Mouse (Mus musculus) heart, embryonic 16.5 days (tissue): ENCODE data around the gene Adat1. TPM values are rescaled to one million over a fixed set of nuclear protein-coding genes. Genes with fewer than 3 reads are reported as not detected.

ENCODE experiments used
- ATAC-seq: fragments of 200-750 bp; cut with Nextera tagmentation; replicated peaks from 2 replicates; pipeline ENCODE4 v1.8.0; 2017; ENCODE audit warnings: moderate number of reproducible peaks; ENCODE audit not compliant: insufficient read depth, low FRiP score; ENCODE audit errors: extremely low read depth
- H3K27ac ChIP-seq: fragments of 300-500 bp; sonication (generic); 2 replicates; pipeline ENCODE4 v1.5.1; 2014; ENCODE audit warnings: mild to moderate bottlenecking, low read length, control low read depth, moderate library complexity
- H3K27me3 ChIP-seq: fragments of 300-500 bp; sonication (generic); 2 replicates; pipeline ENCODE4 v1.6.1; 2014; ENCODE audit warnings: low read length, mixed read lengths; ENCODE audit not compliant: control insufficient read depth, insufficient read depth
- H3K36me3 ChIP-seq: fragments of 300-500 bp; sonication (generic); 2 replicates; pipeline ENCODE4 v1.6.1; 2014; ENCODE audit not compliant: control insufficient read depth, insufficient read depth
- H3K4me1 ChIP-seq: fragments of 300-500 bp; sonication (generic); 2 replicates; pipeline ENCODE4 v1.6.1; 2014; ENCODE audit warnings: low read length, mixed read lengths; ENCODE audit not compliant: control insufficient read depth, insufficient read depth
- H3K4me2 ChIP-seq: fragments of 300-500 bp; sonication (generic); 2 replicates; pipeline ENCODE4 v1.6.1; 2014; ENCODE audit warnings: low read depth, mild to moderate bottlenecking, control low read depth, low read length
- H3K4me3 ChIP-seq: fragments of 300-500 bp; sonication (generic); 2 replicates; pipeline ENCODE4 v1.5.1; 2014; ENCODE audit warnings: mild to moderate bottlenecking, control low read depth, low read length
- H3K9ac ChIP-seq: fragments of 300-500 bp; sonication (generic); 2 replicates; pipeline ENCODE4 v1.6.1; 2014; ENCODE audit warnings: low read length, control low read depth
- H3K9me3 ChIP-seq: fragments of 300-500 bp; sonication (generic); replicated peaks from 2 replicates; pipeline ENCODE4 v1.6.1; 2016; ENCODE audit warnings: low read length; ENCODE audit not compliant: control insufficient read depth
- WGBS: fragments of 180-500 bp; shearing (Covaris S2); extraction: QIAGEN DNeasy Blood & Tissue Kit; methylation state at CpG from one replicate; pipeline ENCODE4 v1.1.7; 2014; 5-methylcytosine and 5-hydroxymethylcytosine counted together
- polyA plus RNA-seq: library from polyadenylated mRNA; unstranded; fragments of >200 nt; fragmentation: Nextera tagmentation; extraction: Ambion mirVana; gene quantifications from 2 replicates; pipeline ENCODE4 v1.2.1, GENCODE M21; 2015

Adat1 gene
- polyA plus RNA-seq, 1 experiment from 2014 or later: 5.6 TPM

DNA sequence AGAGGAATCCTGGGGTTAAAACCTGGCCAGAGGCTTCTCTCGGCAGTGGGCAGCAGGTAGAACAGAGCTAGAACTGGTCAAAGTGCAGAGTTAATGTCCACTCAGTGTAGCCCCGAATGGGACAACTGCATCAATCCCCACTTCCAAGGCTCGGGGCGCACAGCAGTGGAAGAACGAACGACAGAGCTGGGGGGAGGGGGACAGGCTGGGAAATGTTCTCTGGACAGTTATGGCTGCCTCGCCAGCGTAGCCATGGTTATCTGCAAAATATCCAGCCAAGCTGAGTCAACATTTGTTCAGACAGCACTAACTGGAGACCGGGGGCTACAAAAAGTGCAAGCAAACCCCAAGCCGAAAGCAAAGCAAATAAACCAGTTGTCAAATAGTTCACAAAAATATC, 14.0 kb downstream of the Adat1 start:
- no peak overlapping the region for H3K4me2 ChIP-seq
- WGBS: 79% methylated on average over 10 of the region's 10 CpGs
- ATAC-seq: no peak
- no peak overlapping the region for H3K4me3 ChIP-seq
- H3K36me3 ChIP-seq: peaks cover 11% of the 10 kb centered on the region
- H3K27ac ChIP-seq: no peak overlapping the region
- no peaks in the 10 kb centered on the region for H3K27me3 ChIP-seq
- H3K9me3 ChIP-seq: peaks cover 3% of the 10 kb centered on the region; the same call in 1 of the 2 replicates
- no peak overlapping the region for H3K9ac ChIP-seq
- H3K4me1 ChIP-seq: no peaks in the 10 kb centered on the region

DNA sequence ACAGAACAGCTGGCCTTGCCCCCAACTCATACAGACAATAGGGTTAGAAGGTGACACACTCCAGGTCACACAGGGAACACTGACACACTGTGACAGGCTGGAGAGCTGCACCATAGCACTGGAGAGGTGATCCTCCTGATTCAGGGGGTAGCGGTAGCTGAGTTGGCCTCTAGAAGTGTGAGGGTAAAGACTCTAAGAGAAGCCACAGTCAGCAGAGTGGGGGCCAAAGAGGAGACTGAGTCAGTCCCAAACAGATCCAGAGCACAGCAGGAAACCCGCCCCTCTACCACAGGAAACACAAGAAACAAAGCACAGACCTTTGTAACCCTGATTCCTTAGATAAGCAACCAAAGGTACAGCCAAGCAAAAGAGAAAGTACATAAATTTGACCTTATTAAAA, 15.8 kb downstream of the Adat1 start:
- no peak overlapping the region for H3K9ac ChIP-seq
- no peaks in the 10 kb centered on the region for H3K4me1 ChIP-seq
- no peak overlapping the region for H3K4me2 ChIP-seq
- no peak overlapping the region for H3K27ac ChIP-seq
- 72% methylated on average over 2 of the region's 2 CpGs for WGBS
- H3K27me3 ChIP-seq: no peaks in the 10 kb centered on the region
- H3K4me3 ChIP-seq: no peak overlapping the region
- peak; percentile 58; the same call in 1 of the 2 replicates for ATAC-seq
- peaks cover 11% of the 10 kb centered on the region for H3K36me3 ChIP-seq
- peaks cover 3% of the 10 kb centered on the region; the same call in 1 of the 2 replicates for H3K9me3 ChIP-seq

DNA sequence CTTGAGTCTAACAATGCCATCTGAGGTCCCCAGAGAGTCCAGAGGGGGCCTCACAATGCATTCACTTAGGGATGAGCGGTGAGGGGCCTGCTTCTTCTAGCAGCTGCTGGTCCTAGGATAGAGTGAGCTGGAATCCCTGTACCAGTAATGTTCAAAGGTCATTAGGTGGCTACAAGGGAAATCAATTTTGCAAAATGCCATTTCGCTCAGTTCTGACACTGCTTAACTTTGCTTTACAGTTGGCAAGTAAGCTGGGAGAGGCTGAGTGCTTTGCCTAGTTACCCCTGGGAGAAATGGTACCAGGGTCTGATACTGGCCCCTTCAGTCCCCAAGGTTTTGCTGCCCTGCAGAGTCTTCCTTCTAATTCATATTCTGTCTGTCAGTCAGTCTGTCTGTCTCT, 16.4 kb downstream of the Adat1 start:
- H3K4me2 ChIP-seq: no peak overlapping the region
- no peaks in the 10 kb centered on the region for H3K4me1 ChIP-seq
- no peak overlapping the region for H3K27ac ChIP-seq
- no peak for ATAC-seq
- peaks cover 11% of the 10 kb centered on the region for H3K36me3 ChIP-seq
- 96% methylated on average over 2 of the region's 2 CpGs for WGBS
- no peak overlapping the region for H3K9ac ChIP-seq
- H3K9me3 ChIP-seq: peaks cover 3% of the 10 kb centered on the region; the same call in 1 of the 2 replicates
- H3K4me3 ChIP-seq: no peak overlapping the region
- no peaks in the 10 kb centered on the region for H3K27me3 ChIP-seq

DNA sequence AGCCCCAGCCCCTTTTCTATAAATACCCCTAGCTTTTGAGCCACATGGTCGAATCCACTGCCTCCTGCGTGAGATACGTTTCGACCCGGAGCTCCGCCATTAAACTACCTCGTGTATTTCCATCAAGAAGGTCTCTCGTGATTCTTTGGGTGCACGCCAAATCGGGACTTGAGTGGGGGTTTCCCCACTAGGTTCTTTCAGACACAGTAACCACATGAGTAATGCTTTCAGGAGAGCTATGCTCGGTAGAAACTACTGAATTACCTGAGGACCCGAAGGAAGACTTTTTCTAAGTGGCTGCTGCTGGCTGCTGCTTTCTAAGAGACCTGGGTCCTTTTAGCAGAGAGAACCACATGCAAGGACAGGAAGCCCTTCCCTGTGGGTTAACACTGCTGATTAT, 18.0 kb downstream of the Adat1 start:
- H3K4me3 ChIP-seq: no peak overlapping the region
- WGBS: 96% methylated on average over 12 of the region's 12 CpGs
- no peak overlapping the region for H3K9ac ChIP-seq
- no peak for ATAC-seq
- no peaks in the 10 kb centered on the region for H3K4me1 ChIP-seq
- no peak overlapping the region for H3K4me2 ChIP-seq
- H3K36me3 ChIP-seq: peaks cover 11% of the 10 kb centered on the region
- no peaks in the 10 kb centered on the region for H3K27me3 ChIP-seq
- H3K9me3 ChIP-seq: peaks cover 3% of the 10 kb centered on the region; the same call in 1 of the 2 replicates
- no peak overlapping the region for H3K27ac ChIP-seq

DNA sequence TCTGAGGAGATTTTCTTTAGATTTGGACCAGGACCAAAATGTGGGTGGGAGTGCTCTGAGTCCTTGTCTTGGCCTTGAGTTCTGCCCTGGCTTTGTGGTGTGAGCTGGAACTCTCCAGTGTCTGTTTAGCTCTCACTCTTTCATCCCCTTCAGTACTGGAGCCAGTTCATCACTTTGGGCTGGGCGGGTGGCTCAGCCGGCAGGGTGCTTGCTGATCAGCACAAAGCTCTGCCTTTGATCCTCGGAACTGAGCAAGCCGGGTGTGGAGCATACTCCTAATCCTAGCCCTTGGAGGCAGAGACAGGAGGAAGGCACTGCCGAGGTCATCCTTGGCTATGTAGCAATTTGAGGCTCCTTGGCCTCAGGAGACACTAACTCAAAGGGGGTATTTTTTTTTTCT, 23.1 kb downstream of the Adat1 start:
- Histone ChIP-seq H3K4me2 (no peak overlapping the region), H3K4me1 (no peaks in the 10 kb centered on the region), H3K9ac (no peak overlapping the region), H3K9me3 (no peaks in the 10 kb centered on the region), H3K4me3 (no peak overlapping the region), H3K27me3 (no peaks in the 10 kb centered on the region), H3K27ac (no peak overlapping the region), H3K36me3 (peaks cover 9% of the 10 kb centered on the region)
- 48% methylated on average over 5 of the region's 5 CpGs for whole genome bisulfite sequencing
- no peak for ATAC-seq

DNA sequence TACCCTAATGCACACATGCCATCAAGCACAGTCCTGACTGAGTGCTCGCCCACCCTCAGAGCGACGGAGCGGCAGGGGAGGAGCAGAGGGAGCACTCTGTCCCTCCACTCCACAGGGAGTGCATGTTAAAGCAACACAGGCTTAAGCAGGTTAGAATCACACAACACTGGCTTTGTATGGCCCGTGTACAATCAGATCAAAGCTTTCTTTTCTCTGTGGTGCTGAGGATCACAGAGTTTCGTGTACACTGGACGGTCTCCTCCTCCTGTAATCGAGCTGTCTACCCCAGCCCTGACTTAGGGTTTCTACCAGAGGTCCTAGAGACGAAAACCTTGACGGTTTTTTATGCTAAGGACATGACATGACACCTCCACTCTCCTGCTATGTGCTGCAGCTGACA, 23.6 kb downstream of the Adat1 start:
- Histone ChIP-seq H3K36me3 (peaks cover 8% of the 10 kb centered on the region), H3K9me3 (no peaks in the 10 kb centered on the region), H3K27me3 (no peaks in the 10 kb centered on the region), H3K4me1 (no peaks in the 10 kb centered on the region), H3K27ac (no peak overlapping the region), H3K4me2 (no peak overlapping the region), H3K9ac (no peak overlapping the region), H3K4me3 (no peak overlapping the region)
- WGBS: 86% methylated on average over 10 of the region's 10 CpGs
- no peak for ATAC-seq

DNA sequence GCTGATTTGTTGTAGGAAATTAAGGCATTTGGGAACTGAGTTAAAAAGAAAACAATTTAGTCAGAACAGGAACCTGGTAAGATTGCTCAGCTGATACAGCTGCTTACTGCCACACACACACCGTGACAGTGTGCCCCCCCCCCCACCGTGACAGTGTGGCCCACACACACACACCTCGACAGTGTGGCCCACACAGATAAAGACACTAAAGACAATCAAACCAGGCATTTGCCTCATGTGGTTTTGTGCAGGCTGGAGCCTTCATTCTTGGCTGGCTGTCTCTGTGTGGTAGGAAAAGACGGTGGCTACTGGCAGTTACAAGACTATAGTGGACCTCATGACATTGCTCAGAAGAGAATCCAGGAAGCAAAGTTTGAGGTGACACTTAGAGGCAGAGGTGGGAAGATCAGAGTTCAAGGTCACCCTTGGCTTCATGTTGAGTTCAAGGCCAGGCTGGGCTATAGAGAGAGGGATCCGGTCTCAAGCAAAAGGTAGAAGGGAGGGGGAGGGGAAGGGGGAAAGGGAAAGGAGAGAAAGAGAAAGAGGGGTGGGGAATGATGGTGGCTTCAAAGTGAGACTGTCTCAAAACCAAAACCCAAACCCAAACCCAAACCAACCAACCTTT, 24.7 kb downstream of the Adat1 start:
- peaks cover 11% of the 10 kb centered on the region for H3K4me1 ChIP-seq
- no peak overlapping the region for H3K4me3 ChIP-seq
- H3K27me3 ChIP-seq: no peaks in the 10 kb centered on the region
- no peak for ATAC-seq
- H3K36me3 ChIP-seq: 0 out of 2 replicates have a peak, but pooled peaks cover 3% of the 10 kb centered on the region
- H3K4me2 ChIP-seq: no peak overlapping the region
- no peaks in the 10 kb centered on the region for H3K9me3 ChIP-seq
- H3K9ac ChIP-seq: no peak overlapping the region
- no peak overlapping the region for H3K27ac ChIP-seq
- WGBS: 70% methylated on average over 5 of the region's 5 CpGs

DNA sequence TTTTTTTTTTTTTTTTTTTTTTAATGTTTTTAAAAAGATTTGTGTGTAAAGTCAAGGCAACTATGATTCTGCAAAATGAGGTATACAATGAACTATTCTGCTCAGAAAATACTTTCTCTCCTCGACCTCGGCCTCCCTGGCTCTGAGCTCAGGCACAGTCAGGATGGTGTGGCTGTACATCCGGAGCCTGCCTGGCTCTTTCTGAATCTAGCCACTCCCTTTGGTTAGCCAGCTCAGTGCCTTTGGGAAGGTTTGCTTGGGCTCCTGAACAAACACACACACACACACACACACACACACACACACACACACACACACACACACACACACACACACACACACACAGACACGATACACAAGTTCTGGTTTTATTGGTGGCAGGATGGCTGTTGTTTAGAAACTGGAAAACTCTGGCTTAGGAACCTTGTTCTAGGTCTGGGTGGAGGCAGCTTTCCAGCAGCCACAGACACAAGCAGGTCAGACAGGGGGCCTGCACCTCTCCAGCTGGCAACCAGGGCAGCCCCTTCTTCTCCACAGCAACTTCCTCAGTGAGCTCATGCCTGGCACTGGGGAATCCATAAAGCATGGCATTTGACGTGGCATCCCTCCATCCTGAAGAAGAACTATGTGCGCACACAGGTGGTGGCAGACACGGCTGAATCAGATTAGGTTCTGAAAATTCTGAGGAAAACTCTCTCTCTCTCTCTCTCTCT, 27.1 kb downstream of the Adat1 start:
- H3K4me3 ChIP-seq: no peak overlapping the region
- no peaks in the 10 kb centered on the region for H3K27me3 ChIP-seq
- 73% methylated on average over 7 of the region's 7 CpGs for WGBS
- no peak for ATAC-seq
- peaks cover 12% of the 10 kb centered on the region for H3K4me1 ChIP-seq
- 0 out of 2 replicates have a peak, but pooled peaks cover 3% of the 10 kb centered on the region for H3K36me3 ChIP-seq
- no peak overlapping the region for H3K4me2 ChIP-seq
- H3K9me3 ChIP-seq: no peaks in the 10 kb centered on the region
- no peak overlapping the region for H3K9ac ChIP-seq
- no peak overlapping the region for H3K27ac ChIP-seq

DNA sequence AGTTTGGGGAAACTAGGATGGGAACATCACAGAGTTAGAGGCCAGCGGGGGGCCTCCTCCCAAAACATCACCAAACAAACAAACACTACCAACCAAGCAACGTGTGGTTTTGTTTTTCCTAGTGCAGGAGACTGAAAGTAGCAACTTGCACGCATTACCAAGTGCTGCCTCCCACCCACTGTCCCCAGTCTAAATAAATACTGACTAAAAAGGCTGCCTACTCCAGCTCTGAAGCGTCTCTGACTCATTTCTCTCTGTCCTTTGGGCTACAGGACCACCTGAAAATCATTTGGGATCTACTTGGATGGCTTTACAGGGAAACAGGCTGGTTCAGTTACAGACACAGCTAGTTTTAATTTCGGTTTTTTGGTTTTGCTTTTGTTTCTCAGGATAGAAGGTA, 27.8 kb downstream of the Adat1 start:
- no peak overlapping the region for H3K4me3 ChIP-seq
- peaks cover 12% of the 10 kb centered on the region for H3K4me1 ChIP-seq
- H3K9me3 ChIP-seq: no peaks in the 10 kb centered on the region
- no peak overlapping the region for H3K4me2 ChIP-seq
- 58% methylated on average over 5 of the region's 5 CpGs for WGBS
- H3K27me3 ChIP-seq: no peaks in the 10 kb centered on the region
- H3K9ac ChIP-seq: no peak overlapping the region
- no peak overlapping the region for H3K27ac ChIP-seq
- 0 out of 2 replicates have a peak, but pooled peaks cover 3% of the 10 kb centered on the region for H3K36me3 ChIP-seq
- no peak for ATAC-seq
